Mouse (Mus musculus): ENCODE data around the gene 4933434E20Rik.

The 4933434E20Rik gene

DNA sequence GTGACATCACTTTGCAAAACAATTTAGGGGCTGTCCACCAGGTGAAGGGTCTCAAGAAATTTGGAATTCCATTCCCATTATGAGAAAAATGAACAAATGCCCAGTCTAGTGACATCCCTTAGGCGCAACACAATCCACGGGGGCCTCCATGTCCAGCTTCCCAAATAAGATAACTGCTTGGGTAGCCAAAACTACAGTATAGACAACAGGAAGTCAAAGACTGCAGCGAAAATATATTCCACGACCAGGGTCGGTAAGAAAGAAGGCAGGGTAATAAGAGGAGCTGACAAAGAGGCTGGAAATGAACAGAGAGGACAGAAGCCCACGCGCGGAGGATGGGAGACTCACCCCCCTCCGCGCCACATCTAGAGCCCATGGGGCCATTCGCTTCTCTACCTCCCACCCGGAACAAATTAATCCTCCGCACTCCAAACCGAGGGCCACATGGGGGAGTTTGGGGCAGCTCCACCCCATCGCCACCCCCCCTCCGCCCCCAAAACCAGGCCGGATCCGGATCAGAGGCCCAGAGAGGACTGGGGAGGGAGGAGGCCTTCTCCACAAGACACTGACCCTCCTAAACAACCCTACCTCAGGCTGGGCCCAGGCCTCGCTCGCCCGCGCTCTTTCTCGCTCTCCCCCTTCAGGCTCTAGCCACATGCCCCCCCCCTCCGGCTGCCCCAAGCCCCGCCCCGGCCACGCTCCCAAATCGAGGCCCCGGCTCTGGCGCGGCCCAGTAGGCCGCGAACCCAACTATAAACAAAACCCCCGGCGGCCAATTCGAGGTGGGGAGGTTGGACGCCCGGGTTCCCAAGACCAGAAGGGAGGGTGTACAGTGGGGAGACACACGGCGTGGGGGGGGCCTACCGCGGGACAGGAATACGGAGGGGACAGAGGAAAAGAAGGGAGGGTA is at the start of gene 4933434E20Rik:
TSS of gene 4933434E20Rik (plus strand) at position 196 of the 910 bp plus-strand sequence.
- peak; percentile 73 for DNase-seq (ENCODE audit: low read depth, low spot score)

DNA sequence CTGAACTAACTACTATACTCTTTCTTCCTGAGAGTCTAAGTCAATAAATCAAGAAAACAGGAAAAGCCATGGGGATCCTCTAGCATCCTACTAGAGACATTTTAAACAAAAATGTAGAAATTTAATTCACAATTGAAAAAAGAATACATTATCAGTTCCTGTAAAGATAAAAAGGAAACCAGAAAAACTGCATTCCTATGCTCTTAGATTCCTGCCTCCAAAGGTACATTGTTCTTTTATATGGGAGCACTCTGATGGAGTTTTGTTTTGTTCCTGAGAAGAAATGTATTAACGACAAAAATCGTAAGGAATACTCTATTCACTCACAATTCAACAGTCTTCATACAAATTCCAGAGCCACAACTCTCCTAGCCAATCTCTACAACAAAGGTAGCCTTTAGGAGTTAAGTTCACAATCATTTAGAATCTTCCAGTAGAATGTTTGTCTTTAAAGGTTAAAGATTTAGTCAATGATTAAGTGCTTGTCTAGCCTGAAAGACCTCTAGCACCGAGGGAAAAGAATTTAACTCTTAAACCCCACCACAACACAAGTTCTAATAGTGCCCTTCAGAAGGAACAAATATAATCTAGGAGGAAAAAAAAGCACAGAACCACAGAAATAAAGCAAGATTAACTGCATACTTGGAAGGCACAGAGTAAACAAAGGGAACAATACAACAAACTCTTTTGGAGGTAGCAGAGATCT is 47.2 kb upstream of the 4933434E20Rik start:
- DNase-seq (ENCODE audit: low read depth, low spot score) = no peak

DNA sequence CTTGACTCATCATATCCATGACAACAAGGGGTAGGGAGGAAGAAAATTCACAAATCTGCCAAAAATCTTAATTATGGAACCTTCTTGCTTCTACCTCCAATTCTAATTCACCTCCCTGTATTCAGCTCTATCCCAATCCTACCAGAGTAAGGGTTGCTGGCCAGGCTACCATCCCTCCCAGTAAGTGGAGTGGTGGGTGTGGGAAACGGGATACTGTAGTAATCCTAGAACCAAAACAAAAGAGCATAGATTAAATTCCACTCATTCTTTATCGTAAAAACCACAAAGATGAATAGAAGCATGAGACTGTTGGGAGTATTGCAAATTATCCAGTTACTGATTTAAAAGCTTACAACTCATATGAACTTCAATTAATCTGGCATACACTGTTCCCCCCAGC is 41.1 kb upstream of the 4933434E20Rik start:
- DNase-seq (ENCODE audit: low read depth, low spot score) = no peak

- no peak for DNase-seq (ENCODE audit: low read depth, low spot score)
Measured at GRCm38 (mm10) chr3:90016626-90017025, 34.8 kb upstream of the 4933434E20Rik start.

DNA sequence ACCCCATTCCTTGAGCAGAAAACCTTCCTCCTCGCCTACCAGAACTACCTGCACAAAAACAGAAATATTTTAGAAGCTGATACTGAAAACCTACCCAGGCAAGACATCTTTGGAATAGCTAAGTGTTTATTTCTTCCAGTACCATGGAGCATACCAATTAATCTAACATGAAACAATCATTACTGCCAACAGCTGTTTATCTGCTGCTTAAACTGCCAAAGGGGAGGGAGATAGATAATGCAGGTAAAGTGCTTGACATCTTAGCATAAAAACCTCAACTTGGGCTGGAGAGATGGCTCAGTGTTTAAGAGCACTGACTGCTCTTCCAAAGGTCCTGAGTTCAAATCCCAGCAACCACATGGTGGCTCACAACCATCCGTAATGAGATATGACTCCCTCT is 16.8 kb upstream of the 4933434E20Rik start:
- DNase-seq (ENCODE audit: low read depth, low spot score) = no peak

- DNase-seq (ENCODE audit: low read depth, low spot score) = no peak
Measured at GRCm38 (mm10) chr3:90036263-90036662, 15.2 kb upstream of the 4933434E20Rik start.

GRCm38 (mm10) chr3:90049691-90050090 is 1.7 kb upstream of the 4933434E20Rik start:
- no peak for DNase-seq (ENCODE audit: low read depth, low spot score)

- peak; percentile 99 for DNase-seq (ENCODE audit: low read depth, low spot score)
Measured at GRCm38 (mm10) chr3:90052351-90053241, 1.2 kb downstream of the 4933434E20Rik start, which contains the start of gene Ubap2l. TSS of gene Ubap2l (minus strand) at chr3:90052628.

GRCm38 (mm10) chr3:90061549-90061948 is 10.1 kb downstream of the 4933434E20Rik start:
- no peak for DNase-seq (ENCODE audit: low read depth, low spot score)

- DNase-seq (ENCODE audit: low read depth, low spot score) = no peak
Measured at GRCm38 (mm10) chr3:90062539-90062938, 11.1 kb downstream of the 4933434E20Rik start.

- DNase-seq (ENCODE audit: low read depth, low spot score) = peak; percentile 36
Measured at GRCm38 (mm10) chr3:90064383-90064782, 12.9 kb downstream of the 4933434E20Rik start.

DNA sequence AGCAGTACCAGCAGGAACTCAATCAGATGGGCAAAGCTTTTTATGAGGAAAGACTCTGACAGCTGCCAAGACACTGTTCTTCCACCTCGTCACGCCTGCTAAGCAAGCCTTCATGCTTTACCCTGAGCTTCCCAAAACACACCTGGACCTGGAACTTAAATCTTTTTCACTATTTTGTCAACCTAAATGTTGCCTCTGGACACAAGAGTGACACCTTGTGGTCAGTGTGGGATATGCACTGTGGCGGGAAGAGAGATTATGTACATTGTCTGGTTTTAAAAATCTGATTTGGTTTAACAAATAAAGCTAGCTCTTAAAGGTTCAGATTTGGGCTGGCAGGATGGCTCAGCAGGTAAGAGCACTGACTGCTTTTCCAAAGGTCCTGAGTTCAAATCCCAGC is 14.1 kb downstream of the 4933434E20Rik start:
- DNase-seq (ENCODE audit: low read depth, low spot score) = peak; percentile 69

- no peak for DNase-seq (ENCODE audit: low read depth, low spot score)
Measured at GRCm38 (mm10) chr3:90067851-90068250, 16.4 kb downstream of the 4933434E20Rik start.

DNA sequence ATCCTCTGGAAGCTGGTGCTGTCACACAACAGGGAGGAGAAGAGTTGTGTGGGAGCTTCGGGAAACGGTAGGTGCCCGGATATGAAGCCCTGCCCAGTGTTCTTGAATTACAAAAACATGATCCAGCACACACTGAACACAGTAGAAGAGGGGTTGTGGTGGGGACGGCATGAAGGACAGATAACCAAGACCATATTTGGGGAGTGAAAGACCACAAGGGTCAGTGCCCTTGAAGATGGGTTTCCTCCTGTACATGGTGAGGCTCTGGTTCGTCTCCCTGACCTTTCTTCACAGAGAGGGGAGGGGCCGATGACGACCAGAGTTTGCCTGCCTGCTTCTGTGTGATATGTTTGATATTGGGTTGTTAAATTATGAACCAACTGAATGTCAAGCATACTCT is 18.3 kb downstream of the 4933434E20Rik start:
- no peak for DNase-seq (ENCODE audit: low read depth, low spot score)

DNA sequence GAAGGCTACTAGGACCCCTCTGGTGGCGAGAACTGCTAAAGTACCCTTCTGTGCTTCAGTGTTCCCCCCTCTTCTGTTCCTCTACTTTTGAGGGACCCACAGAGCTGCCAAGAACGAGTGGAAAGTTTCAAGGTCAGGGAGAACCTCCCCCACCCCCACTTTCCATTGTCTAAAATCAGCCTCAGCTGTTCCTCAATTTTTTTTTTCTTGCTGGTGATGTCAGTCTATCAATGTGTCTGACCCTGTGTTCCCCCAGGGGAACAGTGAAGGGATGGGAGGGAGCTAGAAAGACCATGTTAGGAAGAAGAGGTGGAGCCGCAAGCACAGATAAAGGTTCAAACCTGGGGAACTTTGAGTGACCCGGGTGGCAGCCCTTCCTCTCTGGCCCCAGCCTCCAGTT is 20.9 kb downstream of the 4933434E20Rik start, which contains the start of gene Tpm3:
TSS of gene Tpm3 (plus strand) at position 356 of the 400 bp plus-strand sequence.
- DNase-seq (ENCODE audit: low read depth, low spot score) = no peak

DNA sequence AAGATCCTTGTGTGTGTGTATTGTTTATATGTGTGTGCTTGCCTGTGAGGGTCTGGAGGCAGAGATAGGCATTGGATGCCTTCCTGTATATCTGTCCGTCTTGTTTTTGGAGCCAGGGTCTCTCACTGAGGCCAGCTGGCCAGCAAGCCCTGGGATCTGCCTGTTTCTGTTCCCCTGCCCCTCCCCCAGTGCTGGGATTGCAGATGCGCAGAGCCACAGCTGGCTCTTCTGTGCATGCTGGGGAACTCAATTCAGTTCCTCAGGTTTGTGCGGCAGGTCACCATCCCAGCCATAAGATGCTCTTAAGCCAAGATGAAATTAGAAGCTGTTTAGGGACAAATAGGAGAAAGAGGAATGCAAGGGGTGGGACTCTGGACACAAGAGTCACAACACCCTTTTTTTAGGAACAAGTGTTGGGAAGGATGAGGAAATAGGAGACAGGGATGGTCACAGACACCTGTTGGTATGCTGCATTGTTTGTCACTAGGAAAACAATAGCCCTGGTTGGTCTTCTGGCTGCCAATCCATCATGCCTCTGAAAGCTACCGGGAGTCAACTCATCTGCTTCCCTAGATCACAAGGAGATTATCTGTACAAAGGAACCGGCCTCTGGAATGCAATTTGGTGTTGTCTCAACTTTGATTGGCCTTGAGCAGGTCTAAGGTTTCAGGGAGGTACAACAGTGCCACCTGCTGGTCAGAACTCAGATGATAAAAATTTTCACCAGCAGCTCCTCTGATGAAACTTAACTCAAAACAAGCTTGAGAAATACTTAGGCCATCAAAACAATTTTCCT is 25.7 kb downstream of the 4933434E20Rik start:
- peak; percentile 97 for DNase-seq (ENCODE audit: low read depth, low spot score)

- no peak for DNase-seq (ENCODE audit: low read depth, low spot score)
Measured at GRCm38 (mm10) chr3:90078224-90078623, 26.8 kb downstream of the 4933434E20Rik start.

DNA sequence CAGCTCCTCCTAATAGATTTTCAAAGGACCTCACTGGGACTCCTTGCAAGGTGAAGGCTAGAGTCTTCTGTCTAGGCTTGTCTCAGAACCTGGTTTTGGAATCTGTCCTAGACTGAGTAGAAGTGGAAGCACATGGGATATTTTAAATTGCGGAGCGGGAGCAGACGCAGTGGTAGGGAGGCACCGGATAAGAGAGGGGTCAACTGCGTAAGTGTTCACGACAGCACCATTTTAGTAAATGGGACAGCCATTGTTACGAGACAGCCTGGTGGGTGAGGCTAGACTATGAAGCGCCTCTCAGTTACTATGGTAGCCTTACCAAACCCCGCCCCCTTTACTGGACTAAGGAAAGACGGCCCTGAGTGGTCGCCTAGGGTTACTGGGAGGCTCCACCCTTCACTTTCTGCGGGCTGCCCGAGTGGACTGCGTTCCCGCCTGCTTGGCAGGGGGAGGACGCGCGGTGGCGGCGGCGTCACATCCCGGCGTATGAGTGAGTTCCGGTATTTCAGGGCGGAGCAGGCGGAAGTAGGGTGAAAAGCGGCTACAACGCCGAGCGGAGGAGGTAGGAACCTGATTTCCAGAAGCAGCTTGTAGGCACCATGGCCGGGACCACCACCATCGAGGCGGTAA is 27.8 kb downstream of the 4933434E20Rik start:
- peak; percentile 99 for DNase-seq (ENCODE audit: low read depth, low spot score)

DNA sequence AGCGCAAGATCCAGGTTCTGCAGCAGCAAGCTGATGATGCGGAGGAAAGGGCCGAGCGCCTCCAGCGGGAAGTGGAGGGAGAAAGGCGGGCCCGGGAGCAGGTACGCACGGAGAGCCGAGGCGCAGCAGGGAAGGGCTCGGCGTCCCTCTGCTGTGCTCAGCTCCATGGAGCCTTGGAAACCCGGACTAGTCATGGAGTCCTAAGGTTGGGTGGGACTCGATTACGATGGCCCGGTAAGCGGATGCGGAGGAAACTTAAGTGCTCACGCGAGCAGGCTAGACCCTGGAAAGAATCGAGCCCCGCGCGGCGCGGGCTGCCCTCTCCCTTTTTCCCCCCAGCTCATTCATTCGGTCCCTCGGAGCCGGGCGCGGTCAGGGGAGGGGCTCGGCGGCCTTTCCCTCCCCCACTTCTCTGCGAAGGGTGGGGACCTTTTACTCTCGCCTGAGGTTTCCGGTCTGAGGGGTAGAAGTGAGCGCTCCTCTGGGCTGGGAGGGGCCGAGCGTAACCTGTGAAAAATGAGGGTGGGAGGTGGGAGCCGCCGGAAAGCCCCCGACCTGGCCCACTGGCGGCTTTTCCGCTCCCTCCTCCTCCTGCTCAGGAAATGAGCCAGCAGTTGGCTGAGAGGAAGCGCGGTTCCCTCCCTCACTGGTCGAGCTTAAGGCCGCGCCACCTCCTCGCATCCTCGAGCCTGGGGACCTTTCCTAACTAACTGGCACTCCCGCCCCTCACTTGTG is 28.5 kb downstream of the 4933434E20Rik start:
- peak; percentile 98 for DNase-seq (ENCODE audit: low read depth, low spot score)

DNA sequence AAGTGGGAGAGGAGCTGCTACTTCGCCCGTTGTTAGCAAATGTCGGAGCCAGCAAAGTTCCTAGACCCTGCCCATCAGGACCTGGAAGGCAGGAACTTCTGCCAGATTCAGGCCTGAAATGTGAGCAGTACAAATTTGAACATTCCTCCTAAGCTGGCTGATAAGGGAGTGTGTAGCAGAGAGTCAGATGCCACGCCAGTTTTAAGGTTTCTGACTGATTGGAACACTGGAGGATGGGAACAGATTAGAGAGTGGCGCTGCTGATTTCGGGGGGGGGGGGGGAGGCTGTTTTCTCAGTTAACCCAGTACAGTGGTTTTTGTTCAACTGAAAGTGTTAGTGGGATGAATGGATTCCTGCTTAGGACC is 29.0 kb downstream of the 4933434E20Rik start:
- no peak for DNase-seq (ENCODE audit: low read depth, low spot score)

All from R1 (cell line).